Mouse (Mus musculus) heart, postnatal 14 days (tissue): ENCODE measurements around the gene Stx8. TPM values are rescaled to one million over a fixed set of nuclear protein-coding genes. Genes with fewer than 3 reads are reported as not detected.
A peak's percentile ranks its signal among the peaks of the same experiment; 100 is the strongest.

Source experiments
- DNase-seq, 2 experiments: peaks; one replicate each; pipeline ENCODE4 v3.0.0; 2021 to 2022
- intact Hi-C: fragments of 180-260 bp; cut with DNase I; formaldehyde crosslinking; loops from one replicate; pipeline ENCODE4 v1.15.1; 2025
- total RNA-seq, 2 experiments: library from RNA; stranded (reverse); gene quantifications; 2 replicates each; pipeline ENCODE4 v1.2.3; 2021

The Stx8 gene
- total RNA-seq, 2 experiments from 2014 or later: 26.5 to 27.8 TPM

DNA sequence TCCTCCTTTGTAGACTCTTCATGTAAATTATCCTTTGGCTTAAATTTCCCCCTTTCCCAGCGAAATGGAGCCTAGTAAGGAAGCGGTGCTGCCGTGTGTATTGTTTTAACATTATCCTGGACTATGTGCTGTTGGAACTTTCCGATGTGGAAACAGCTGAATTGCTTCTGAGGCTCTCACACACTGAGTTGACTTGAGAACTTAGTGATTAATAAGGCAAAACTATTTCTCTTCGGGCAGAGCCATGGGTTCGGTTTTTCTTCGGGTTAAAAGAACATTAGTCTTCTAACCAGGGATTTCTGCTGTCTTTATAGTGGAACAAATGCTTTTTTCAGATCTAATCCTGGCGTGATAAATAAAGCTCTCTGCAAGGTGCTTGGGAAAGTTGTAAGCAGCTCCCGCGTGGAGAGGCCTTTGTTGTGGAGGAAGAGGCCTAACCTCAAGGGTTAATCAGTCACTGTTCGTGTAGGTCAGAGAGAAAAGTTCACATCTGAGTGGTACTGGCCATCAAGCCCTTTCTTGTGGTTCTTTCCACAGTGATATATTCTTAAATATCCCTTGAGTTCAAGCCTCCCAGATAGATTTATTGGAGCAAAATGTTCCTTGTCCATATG, 106.7 kb downstream of the Stx8 start:
- no peak for DNase-seq
- intact Hi-C loops: no loop called here

DNA sequence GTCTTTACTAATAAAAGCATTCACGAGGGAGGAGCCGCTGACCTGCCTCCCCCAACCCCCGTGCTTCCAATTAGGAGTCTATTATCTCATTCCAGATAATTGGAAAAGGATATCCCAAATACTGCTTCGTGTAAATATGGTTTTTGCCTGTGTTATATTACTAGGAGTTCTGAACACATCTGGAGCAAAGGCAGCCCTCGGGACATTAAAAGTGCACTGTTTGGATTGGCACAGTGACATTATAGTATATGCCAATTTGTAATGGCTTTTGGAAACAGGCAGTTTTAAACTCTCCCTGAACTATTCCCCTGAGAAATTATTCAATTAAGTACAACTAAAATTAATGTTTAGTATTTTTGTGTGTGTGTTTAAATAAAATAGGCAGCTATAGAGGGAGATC, 108.7 kb downstream of the Stx8 start:
- intact Hi-C loops: no loop called here
- no peak for DNase-seq

DNA sequence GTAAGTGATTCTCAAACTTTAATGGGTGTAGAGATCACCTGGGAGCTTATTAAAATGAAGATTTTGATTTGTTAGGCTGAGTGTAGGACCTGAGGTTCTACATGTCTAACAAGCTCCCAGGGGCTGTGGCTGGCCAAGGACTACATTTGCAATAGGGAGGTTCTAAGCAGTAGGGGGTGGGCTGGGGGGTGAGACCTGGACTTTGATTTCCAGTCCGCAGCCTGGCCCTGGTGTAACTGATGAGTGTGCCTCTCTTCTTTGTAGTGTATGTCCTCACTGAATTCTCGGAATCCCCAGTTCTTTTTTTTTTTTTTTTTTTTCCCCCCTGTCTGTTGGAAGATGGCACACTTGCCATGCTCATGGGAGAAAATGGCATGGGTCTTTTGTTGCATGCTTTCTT, 109.3 kb downstream of the Stx8 start:
- intact Hi-C loops: no loop called here
- DNase-seq: no peak

DNA sequence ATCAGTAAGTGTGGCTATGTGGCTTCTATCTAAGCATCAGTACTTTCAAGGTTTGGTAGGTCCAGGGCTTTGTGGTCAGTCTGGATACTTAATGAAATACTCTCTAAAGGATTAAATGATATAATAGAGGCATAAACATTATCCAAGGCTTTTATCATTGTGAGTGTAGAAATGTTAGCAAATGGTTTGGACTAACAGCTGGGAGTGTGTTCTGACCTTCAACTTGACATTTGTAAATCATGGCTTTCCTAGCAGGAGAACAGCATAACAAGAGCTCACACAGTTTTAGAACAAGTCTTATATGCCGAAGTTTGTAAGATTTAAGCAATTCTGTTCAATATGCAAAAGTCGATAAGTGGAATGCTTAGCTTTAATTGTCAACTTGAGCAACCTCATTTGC, 113.8 kb downstream of the Stx8 start:
- no peak for DNase-seq
- intact Hi-C loops: no loop called here

DNA sequence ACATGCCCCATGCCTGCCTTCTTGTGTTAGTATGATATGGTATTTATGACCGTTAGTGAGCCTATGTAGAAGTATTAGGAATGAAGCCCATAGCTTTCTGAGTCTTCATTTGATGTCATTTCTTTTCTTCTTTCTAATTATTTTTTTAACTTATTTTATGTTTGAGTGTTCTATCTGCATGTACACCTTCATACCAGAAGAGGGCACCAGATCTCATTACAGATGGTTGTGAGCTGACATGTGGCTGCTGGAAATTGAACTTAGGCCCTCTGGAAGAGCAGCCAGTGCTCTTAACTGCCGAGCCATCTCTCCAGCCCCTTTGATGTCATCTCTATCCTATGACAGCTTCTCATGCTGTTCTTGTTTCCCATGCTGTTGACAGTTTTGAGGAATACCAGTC, 115.0 kb downstream of the Stx8 start:
- DNase-seq: no peak
- intact Hi-C loops: no loop called here

DNA sequence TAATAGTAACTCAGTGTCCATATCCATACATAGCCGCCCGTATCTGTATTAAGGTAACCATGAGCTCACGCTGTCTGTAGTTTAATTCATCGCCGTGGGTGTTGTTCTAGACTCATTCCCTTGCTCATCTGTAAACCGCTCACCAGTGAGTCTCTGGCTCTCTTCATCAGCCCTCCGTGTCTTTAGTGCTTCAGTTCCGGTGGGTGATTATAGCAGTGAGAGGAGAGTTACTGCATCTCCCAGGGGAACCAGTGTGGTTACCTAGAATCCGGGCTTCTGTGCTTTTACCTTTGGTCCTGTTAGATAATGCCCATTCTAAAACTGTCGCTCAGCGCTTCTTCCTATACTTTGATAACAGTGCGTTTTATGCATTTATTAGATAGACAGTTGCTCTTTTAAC, 116.8 kb downstream of the Stx8 start:
- no peak for DNase-seq
- intact Hi-C loops: no loop called here

DNA sequence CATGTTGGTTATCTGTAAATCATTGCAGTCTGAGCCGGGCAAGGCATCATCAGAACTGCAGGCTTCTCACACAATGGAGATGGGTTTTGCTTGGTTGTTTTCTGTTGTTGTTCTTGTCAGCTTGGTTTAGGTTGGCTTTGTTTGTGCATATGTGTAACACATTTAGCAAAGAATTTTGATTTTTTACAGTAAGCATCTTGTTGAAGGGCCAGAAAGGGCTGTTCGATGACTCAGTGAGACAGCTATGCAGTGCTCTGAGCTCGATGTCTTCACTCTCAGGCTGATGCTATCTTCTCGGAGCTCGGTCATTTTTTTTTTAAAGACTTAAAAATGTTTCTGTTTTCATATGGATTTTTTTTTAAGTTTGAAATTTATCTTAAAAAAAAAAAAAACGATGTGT, 117.6 kb downstream of the Stx8 start:
- intact Hi-C loops: no loop called here
- no peak for DNase-seq

DNA sequence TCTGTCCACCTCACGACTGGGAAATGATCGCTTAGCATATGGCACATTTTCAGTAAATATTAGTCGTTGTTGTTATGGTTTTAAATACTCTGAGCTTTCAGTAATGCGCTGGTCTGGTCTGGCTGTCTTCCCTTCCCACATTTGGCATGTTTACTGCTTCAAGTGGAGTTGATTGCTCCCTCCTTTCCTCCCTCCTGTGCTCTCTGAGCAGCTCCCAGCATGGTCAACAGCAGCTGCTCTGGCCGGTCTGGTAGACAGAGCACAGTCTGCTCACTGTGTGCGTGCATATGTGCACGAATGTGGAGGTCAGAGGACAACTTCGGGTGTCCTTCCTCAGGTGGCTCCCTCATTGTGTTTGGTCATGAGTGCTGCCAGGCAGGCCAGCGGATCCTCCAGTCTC, 120.2 kb downstream of the Stx8 start:
- intact Hi-C loops: no loop called here
- peak; percentile 19 to 38 for DNase-seq

DNA sequence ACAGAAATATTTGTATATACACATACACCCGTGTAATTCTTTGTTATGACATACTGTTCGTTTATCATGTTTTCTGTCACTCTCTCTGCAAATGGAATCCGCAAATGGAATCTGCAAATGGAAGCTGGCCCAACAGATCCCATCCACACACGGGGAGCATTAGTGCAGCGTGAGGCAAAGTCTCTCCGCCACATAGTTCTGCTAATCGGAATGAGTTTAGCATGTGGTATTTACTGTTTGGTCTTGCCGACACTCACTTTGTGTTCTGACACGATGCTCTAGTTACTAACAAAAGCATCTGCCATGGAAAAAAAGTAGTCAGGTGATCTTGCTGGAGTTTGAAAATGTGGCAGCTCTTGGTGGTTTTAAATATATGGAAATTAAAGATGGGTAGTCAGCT, 123.4 kb downstream of the Stx8 start:
- intact Hi-C loops: no loop called here
- no peak for DNase-seq

DNA sequence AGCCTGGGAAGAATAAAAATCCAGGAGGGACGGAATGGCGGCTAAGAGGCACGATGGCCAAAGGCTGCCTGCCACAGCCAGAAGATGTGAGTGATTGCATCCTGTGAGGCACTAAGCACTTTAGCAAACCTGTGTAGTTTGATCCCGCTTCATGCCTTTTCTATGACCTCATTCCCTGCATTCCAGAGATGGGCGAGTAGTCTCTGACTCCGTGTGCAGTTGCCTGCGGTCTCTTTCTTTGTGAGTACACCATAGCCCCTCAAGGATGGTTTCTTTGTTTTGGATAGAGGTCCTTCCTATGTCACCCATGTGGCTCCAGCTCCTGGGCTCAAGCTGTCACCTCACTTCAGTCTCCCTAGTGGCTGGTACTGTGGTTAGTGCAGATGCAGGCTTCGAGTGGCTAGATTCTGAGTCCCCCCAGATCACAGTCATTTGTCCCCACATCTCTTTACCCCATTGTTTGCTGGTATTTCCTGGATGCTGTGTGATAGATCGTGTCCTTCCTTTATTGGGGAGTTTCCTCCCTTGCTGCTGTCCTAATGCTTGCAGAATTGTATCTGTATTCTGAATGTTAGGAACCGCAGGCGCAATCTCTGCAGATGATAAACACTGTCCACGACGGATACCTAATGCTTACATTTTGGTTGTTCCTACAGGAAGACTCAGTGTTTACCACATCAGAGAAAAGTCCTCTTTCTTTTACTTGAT, 124.0 kb downstream of the Stx8 start:
- intact Hi-C loops: no loop called here
- no peak for DNase-seq

DNA sequence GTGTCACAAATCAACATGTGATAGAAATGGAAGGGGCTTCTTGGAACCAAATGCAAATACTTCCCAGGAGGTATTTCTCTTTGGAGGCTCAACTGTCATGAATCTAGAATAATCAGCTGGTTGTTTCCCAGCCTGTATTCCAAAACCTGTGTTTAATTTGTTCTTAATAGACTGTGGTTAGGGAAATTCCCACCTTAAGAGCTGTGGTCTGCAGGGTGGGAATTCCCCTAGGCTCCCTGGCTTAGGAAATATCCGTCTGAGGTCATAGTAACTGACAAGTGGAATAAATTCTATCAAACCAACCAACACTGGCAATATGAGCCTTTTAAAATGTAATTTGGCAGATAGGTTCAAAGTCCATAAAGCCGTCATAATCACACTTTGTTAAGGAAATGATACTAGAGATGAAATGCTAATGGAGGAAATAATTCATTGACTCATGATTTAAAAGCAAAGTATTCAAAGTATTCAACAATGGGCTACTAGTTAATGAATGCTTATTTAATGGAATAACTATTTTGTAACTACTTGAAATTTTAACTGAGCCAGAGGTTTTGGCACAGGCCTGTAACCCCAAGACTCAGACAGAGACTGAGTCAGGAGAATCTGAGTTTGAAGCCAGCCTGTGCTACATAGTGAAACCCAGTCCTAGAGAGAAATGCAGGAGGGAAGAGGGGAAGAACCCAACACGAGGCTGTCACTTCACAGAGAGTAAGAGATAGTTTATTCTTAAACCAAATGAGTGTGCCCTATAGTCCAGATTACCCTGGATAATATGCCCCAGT, 126.2 kb downstream of the Stx8 start:
- no peak for DNase-seq
- intact Hi-C loops: no loop called here

DNA sequence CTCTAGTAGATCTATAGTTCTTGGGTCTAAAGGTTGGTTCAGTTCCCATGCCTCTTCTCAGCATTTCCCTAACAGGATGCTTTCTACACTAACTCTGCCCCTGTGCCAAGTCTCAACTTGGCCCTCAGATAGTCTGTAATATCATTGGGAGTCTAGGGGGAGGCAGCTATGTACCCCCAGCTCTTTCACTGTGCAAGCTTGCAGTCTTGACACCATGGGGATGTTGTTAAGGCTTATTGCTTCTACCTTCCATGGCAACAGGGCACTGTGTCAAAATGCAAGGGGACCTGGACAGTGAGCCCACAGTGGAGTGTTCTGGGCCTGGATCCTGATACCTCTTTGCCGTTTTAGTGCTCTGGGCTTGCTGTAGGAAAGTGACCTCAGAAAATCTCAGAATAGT, 135.6 kb downstream of the Stx8 start:
- intact Hi-C loops: no loop called here
- DNase-seq: no peak

DNA sequence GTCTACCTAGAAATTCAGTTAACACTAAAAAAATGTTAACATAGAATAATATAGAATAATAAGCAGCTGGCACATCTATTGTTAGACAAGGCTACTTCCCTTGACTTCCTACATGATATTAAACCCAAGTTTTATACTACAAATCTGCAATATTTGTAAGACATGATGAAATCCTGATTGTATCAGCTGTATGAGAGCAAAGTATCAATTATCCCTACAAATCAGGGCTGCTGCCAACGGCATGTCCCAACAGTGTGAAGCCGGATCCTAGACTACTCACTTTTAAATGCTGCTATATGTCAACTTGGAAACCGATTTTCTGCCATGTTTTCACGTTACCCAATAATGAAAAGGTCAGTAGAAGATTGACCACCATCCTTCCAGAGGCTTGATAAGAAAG, 137.5 kb downstream of the Stx8 start:
- no peak for DNase-seq
- intact Hi-C loops: no loop called here

DNA sequence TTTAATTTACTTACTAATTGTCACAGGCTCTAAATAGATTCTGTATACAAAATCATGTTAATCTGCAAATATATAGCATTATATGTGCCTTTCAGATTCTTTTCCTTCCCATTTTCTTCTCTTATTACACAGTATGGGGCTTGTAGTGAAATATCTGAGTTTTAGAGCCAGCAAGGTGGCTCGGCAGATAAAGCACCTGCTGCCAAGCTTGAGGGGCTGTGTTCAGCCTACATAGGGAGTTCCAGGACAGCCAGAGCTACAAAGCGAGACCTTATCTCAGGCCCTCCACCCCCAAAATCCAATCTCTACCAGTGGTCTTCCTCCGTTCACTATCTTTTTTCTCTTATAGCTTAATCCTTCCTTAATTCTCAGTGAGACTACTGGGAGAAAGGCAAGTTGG, 140.1 kb downstream of the Stx8 start:
- intact Hi-C loops: no loop called here
- no peak for DNase-seq

DNA sequence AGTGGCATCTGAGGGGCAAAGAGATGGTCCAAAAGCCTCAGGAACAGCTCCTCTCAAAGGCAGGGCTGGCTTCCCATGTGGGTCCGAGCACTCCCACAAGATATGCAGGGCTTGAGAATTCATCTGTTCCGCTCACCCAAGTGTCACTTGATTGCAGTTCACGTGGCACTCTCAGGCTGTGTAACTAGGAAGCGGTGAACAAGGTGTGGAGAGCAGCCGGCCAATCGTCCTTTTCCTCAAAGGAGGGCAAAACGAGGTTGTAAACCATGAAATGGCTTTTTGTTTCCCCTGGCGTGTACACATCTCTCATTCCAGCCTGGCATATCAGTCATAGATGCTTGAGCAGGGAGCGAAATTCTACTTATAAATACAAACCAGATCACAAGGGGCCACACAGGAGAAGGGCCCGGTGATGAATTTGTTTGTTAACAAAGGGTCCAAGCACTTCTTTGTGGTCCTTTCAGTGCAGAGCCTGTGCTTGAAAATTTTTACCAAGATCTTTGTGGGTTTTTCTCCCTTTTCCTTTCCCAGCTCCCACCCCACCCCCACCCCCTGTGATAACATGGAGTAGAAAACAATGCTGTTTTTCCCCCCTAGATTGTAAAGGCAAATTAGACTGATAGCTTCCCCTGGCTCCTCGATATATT, 147.6 kb downstream of the Stx8 start:
- no peak for DNase-seq
- intact Hi-C loops: no loop called here

DNA sequence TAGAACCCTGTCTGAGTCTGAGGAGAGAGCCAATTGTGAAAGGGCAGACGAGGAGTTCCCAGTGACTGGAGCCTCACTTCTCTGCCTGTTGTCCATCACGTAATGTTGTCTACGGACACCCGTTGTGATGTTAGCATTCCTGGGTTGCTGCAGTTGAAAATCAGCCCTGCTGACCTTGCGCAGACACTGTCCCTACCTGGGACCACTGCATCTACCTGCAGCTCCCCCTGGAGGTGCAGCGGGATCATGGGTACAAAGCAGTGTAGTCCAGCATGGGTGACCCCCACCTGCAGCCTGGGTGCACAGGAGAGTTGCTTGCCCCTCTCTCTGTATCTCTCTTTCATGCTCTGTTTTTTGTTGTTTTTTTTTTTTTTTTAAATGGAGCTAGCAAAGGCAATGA, 148.2 kb downstream of the Stx8 start:
- intact Hi-C loops: no loop called here
- DNase-seq: no peak

DNA sequence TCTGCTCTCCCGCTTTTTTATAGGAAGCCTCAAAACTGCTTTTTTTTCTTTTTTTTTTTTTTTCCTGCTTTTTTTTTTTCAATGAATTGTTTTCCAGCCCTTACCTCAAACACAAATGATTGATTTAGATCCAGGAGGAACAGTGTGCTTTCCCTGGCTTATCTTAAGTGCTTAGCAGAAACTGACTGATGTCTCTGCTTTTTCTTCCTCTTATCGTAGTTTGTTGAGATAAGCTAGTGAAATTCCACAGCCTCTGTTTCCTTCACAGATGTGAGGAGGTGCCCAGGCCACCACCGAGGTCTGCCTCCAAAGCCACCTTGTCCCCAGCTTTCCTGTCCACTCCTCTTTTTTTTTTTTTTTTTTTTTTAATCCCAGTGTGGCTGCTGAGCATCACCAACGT, 150.2 kb downstream of the Stx8 start:
- intact Hi-C loops: no loop called here
- DNase-seq: no peak

DNA sequence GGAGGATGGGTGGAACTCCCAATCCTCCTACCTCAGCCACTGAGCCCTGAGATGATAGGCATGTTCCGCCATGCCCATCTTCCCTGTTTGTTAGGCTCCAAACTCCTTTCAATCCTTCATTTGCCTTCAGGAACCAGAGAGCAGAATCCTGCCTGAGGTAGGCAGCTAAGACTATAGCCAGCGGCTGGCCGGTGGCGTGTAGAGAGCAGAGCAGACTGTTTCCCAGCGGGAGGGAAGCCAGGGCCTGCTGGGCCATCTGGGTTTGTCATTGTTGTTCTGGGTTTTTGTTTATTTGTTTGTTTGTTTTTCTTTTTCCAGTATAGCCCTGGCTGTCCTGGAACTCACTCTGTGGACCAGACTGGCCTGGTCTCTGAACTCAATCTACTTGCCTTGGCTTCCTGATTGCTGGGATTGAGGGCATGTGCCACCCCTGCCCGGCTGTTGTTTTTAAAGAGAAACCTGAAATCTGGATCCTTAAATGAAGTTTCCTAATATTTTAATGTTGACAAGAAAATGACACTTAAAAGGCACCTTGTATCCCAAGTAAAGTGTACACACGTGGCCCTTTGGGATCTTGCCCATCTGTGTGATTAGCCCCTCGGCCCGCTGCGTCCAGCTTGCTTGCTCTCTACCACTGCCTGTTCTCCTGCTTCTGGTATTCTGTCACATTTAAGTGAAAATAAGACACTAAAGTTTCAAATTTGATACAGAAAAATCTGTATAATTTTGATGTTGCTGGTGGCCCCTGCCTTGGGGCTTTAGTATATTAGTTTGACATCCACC, 152.1 kb downstream of the Stx8 start:
- intact Hi-C loops: no loop called here
- no peak for DNase-seq

DNA sequence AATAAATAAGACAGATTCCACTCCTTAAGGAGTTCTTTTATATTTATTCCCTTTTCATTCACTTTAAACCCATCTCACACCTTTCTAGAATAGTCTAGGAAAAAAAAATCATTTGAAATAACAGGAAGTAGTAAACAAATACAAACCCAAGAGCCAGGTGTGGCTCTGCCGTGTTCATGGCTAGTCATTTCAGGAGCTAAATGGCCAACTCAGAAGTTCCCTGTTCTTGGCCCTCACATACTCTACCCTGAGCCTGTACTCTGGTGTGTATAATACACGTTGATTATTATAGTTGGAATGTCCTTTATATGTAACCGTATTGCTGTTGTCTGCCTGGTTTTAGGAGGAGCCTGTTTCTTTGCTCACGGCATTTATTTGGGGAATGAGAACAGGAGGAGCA, 152.7 kb downstream of the Stx8 start:
- DNase-seq: no peak
- intact Hi-C loops: no loop called here

DNA sequence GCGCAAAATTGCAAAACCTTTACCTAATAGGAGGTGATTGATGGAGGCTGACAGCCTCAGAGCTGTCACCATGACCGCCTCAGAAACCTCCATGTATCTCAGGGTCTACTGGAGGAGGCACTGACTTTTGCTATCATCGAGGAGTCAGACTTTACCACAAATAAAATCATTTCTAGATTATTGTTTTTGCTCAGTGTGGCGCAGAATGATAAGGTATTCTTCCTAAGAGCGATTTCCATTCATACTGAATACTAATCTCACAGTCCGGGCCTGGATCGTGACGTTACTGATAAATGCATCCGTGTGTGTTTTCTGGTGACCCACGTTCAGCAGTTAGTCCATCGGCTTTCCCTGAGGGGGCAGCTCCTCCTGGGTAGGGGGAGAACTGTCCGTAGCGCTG, 153.1 kb downstream of the Stx8 start:
- intact Hi-C loops: no loop called here
- no peak for DNase-seq

DNA sequence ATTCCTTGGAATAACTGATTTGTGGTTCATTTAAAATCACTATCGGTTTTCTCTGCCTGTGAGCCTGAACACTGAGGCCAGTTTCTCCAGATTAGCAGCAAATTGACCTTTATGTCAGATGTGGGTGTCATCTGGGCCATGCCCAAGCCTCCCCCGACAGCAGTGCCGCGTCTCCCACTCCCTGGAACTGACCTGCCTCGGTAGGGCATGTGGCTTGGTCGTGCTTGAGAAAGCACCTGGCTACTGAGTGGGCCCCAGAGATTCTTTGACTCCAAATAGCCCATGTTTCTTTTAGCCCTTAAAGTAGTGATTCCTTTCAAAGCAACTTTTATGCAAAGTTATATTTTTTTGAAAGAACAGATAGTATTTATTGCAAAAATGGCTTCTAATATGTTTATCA, 155.3 kb downstream of the Stx8 start:
- no peak for DNase-seq
- intact Hi-C loops: no loop called here
